Mouse (Mus musculus) intestine, postnatal 0 days (tissue): ENCODE results near the gene Tyw1. TPM values are rescaled to one million over a fixed set of nuclear protein-coding genes. Genes with fewer than 3 reads are reported as not detected.

Experiments
- ATAC-seq: fragments of 200-750 bp; cut with Nextera tagmentation; 2 replicates; pipeline ENCODE4 v1.8.0; 2017; ENCODE audit warnings: mild to moderate bottlenecking, moderate TSS enrichment, moderate library complexity
- H3K27ac ChIP-seq: fragments of 300-500 bp; sonication (generic); 2 replicates; pipeline ENCODE4 v1.5.1; 2014; ENCODE audit warnings: mild to moderate bottlenecking, low read depth, low read length, moderate library complexity
- H3K27me3 ChIP-seq: fragments of 300-500 bp; sonication (generic); replicated peaks from 2 replicates; pipeline ENCODE4 v1.6.1; 2014; ENCODE audit warnings: low read length, mixed read lengths; ENCODE audit not compliant: control insufficient read depth, insufficient read depth
- H3K36me3 ChIP-seq: fragments of 300-500 bp; sonication (generic); 2 replicates; pipeline ENCODE4 v1.6.1; 2014; ENCODE audit warnings: mild to moderate bottlenecking, moderate library complexity; ENCODE audit not compliant: control insufficient read depth, insufficient read depth
- H3K4me1 ChIP-seq: fragments of 300-500 bp; sonication (generic); replicated peaks from 2 replicates; pipeline ENCODE4 v1.6.1; 2014; ENCODE audit warnings: antibody characterized with exemption, low read length, mixed read lengths; ENCODE audit not compliant: control insufficient read depth, insufficient read depth
- H3K4me2 ChIP-seq: fragments of 300-500 bp; sonication (generic); replicated peaks from 2 replicates; pipeline ENCODE4 v1.6.1; 2014; ENCODE audit warnings: low read depth, mild to moderate bottlenecking, moderate library complexity
- H3K4me3 ChIP-seq: fragments of 300-500 bp; sonication (generic); 2 replicates; pipeline ENCODE4 v1.5.1; 2014; ENCODE audit warnings: low read depth, low read length
- H3K9ac ChIP-seq: fragments of 300-500 bp; sonication (generic); 2 replicates; pipeline ENCODE4 v1.6.1; 2014; ENCODE audit warnings: mild to moderate bottlenecking, low read depth, low read length
- H3K9me3 ChIP-seq: fragments of 300-500 bp; sonication (generic); 2 replicates; pipeline ENCODE4 v1.6.1; 2016; ENCODE audit warnings: mixed run types; ENCODE audit not compliant: control insufficient read depth
- CTCF ChIP-seq: sonication (generic); IDR thresholded peaks from 2 replicates; pipeline ENCODE4 v1.5.1; 2016; ENCODE audit warnings: low read depth, mild to moderate bottlenecking, control low read depth, antibody characterized with exemption, moderate library complexity
- WGBS: fragments of 180-500 bp; shearing (Covaris S2); extraction: QIAGEN DNeasy Blood & Tissue Kit; methylation state at CpG from one replicate; pipeline ENCODE4 v1.1.7; 2014; 5-methylcytosine and 5-hydroxymethylcytosine counted together
- polyA plus RNA-seq: library from polyadenylated mRNA; unstranded; fragments of >200 nt; fragmentation: Nextera tagmentation; extraction: Ambion mirVana; gene quantifications from 2 replicates; pipeline ENCODE4 v1.2.1, GENCODE M21; 2015

The Tyw1 gene
- polyA plus RNA-seq, 1 experiment from 2014 or later, result 12.0 TPM

DNA sequence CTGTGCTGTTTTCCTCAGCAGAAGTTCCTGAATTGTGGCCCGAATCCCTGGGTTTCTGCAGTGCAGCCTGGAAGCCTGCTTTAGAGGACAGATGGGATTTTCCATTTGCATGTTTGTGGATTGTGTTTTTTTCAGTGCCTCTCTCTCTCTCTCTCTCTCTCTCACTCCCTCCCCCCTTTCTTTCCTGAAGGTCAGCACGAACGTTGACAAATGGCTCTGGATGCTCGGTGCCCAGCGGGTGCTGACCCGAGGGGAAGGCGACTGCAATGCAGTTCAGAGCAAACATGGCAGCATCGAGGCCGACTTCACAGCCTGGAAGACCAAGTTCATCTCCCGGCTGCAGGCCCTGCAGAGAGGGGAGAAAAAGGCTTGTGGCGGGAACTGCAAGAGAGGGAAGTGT, 13.6 kb downstream of the Tyw1 start:
- Histone ChIP-seq H3K27me3 (no peaks in the 10 kb centered on the region), H3K4me2 (no peak overlapping the region), H3K9me3 (no peaks in the 10 kb centered on the region), H3K27ac (no peak overlapping the region), H3K9ac (no peak overlapping the region), H3K36me3 (peaks cover 41% of the 10 kb centered on the region), H3K4me3 (no peak overlapping the region), H3K4me1 (no peaks in the 10 kb centered on the region)
- no peak for TF ChIP-seq CTCF
- 81% methylated on average over 11 of the region's 11 CpGs for WGBS
- ATAC-seq, result no peak

- Histone ChIP-seq H3K36me3 (peaks cover 51% of the 10 kb centered on the region), H3K4me1 (no peaks in the 10 kb centered on the region), H3K27me3 (no peaks in the 10 kb centered on the region), H3K4me2 (no peak overlapping the region), H3K9me3 (no peaks in the 10 kb centered on the region), H3K9ac (no peak overlapping the region), H3K27ac (no peak overlapping the region), H3K4me3 (no peak overlapping the region)
- ATAC-seq, result no peak
- peak; percentile 52 for TF ChIP-seq CTCF
- 100% methylated on average over 1 of the region's 1 CpGs for WGBS
Measured at GRCm38 (mm10) chr5:130272344-130272743, 16.9 kb downstream of the Tyw1 start.

- Histone ChIP-seq H3K36me3 (peaks cover 51% of the 10 kb centered on the region), H3K4me1 (no peaks in the 10 kb centered on the region), H3K27ac (no peak overlapping the region), H3K27me3 (no peaks in the 10 kb centered on the region), H3K4me3 (no peak overlapping the region), H3K9ac (no peak overlapping the region), H3K4me2 (no peak overlapping the region), H3K9me3 (no peaks in the 10 kb centered on the region)
- 82% methylated on average over 6 of the region's 6 CpGs for WGBS
- no peak for TF ChIP-seq CTCF
- ATAC-seq, result no peak
Measured at GRCm38 (mm10) chr5:130273046-130273445, 17.6 kb downstream of the Tyw1 start.

DNA sequence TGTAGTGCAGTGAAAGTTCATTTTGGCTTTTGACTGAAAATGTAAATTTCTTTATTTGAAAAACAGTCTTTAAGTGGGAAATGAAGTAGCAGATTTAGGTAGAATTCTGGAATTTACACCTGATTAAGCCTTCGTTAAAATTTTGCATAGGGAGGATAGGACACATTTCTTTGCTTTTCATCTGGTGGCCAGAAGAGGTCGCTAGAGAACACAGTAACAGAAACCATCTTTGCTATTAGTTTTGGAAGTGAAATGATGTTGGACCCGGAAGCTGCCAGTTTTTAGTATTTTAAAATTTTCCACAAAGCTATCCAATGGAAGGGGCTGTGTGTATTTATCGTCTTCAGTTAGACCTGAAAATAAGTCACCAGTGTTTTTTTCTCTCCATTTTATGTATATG, 20.1 kb downstream of the Tyw1 start:
- no peak overlapping the region for H3K9ac ChIP-seq
- H3K36me3 ChIP-seq, result peaks cover 44% of the 10 kb centered on the region
- no peaks in the 10 kb centered on the region for H3K27me3 ChIP-seq
- H3K4me3 ChIP-seq, result no peak overlapping the region
- no peak overlapping the region for H3K4me2 ChIP-seq
- no peak for ATAC-seq
- TF ChIP-seq CTCF, result peak; percentile 82
- H3K27ac ChIP-seq, result no peak overlapping the region
- H3K9me3 ChIP-seq, result no peaks in the 10 kb centered on the region
- H3K4me1 ChIP-seq, result no peaks in the 10 kb centered on the region
- WGBS, result 61% methylated on average over 4 of the region's 4 CpGs

DNA sequence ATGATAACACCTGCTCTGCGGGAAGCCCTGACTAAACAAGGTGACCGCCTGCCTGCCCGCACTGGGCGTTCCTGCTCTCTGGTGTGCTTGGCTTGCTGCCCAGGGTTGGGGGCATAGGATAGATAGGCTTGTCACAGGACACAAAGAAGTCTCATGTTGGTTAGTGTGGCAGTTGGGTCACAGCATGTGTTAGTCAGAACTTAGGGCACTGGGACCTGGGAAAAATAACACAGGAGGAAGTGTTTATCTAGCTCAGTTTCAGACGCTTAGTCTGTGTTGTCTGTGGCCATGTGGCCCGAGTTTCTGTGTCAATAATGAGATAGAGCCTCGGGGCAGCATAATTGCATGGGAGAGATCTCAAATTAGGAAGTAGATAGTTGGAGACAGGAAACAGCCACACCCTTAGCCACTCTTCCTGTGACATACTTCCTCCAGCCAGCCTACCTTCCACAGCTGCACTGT, 22.6 kb downstream of the Tyw1 start:
- no peak overlapping the region for H3K4me3 ChIP-seq
- peaks cover 48% of the 10 kb centered on the region for H3K36me3 ChIP-seq
- TF ChIP-seq CTCF, result no peak
- H3K27ac ChIP-seq, result no peak overlapping the region
- no peaks in the 10 kb centered on the region for H3K9me3 ChIP-seq
- no peaks in the 10 kb centered on the region for H3K27me3 ChIP-seq
- no peak overlapping the region for H3K9ac ChIP-seq
- no peak for ATAC-seq
- H3K4me2 ChIP-seq, result no peak overlapping the region
- H3K4me1 ChIP-seq, result no peaks in the 10 kb centered on the region
- 81% methylated on average over 7 of the region's 7 CpGs for WGBS

- no peaks in the 10 kb centered on the region for H3K4me1 ChIP-seq
- ATAC-seq, result no peak
- no peak overlapping the region for H3K4me2 ChIP-seq
- no peak for TF ChIP-seq CTCF
- H3K9me3 ChIP-seq, result no peaks in the 10 kb centered on the region
- 98% methylated on average over 9 of the region's 9 CpGs for WGBS
- H3K9ac ChIP-seq, result no peak overlapping the region
- H3K27me3 ChIP-seq, result no peaks in the 10 kb centered on the region
- no peak overlapping the region for H3K27ac ChIP-seq
- H3K4me3 ChIP-seq, result no peak overlapping the region
- H3K36me3 ChIP-seq, result peaks cover 52% of the 10 kb centered on the region
Measured at GRCm38 (mm10) chr5:130283079-130283732, 27.8 kb downstream of the Tyw1 start.
